Mouse (Mus musculus) spleen, postnatal 36 days (tissue): ENCODE measurements around the gene Runx2.

ENCODE experiments used
- DNase-seq, 2 experiments: peaks; one replicate each; pipeline ENCODE4 v3.0.0; 2022; ENCODE audit warnings: low spot score in 2 of 2, mixed read lengths in 1 of 2

The Runx2 gene

GRCm38 (mm10) chr17:44714116-44714515 is 100.5 kb downstream of the Runx2 start:
- no peak for DNase-seq

GRCm38 (mm10) chr17:44713404-44713803 is 101.2 kb downstream of the Runx2 start:
- no peak for DNase-seq

- DNase-seq, result peak; percentile 17 to 49
These were observed 104.9 kb downstream of the Runx2 start for GRCm38 (mm10) chr17:44709516-44710252.

GRCm38 (mm10) chr17:44707956-44708355 is 106.6 kb downstream of the Runx2 start:
- DNase-seq, result no peak

GRCm38 (mm10) chr17:44706531-44706930 is 108.1 kb downstream of the Runx2 start:
- no peak for DNase-seq

DNA sequence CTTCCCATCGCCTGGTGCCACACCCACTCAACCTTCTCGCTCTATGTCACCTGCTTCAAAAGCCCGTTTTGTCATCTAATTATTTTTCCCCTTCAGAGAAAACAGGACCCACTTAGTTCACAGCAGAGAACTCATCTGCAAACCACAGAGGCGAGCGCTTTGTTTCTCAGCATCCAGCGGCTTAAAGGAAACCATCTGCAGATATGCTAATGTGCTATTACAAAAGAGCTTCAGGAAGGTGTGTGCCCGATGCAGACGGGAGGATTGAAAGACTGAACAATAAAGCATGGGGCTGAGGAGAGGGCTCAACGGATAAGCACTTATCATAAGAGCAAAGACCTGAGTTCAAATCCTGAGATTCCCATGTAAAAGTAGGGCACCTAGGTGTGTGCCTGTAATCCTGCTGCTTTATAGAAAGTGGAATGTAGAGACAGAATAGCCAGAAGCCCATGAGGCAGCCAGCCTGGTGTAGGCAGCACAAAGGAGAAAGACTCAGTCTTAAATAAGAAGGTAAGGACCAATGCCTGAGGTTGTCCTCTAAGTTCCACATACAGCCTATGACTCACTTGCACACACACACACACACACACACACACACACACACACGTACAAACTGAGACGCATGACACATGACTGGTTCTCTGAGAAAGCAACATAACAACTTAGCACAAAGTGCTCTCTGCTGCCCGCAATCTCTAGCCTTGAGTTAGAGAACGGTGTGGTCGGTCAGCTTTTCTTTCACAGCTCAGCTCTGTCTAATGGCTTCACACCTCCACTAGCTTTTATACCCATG is 111.9 kb downstream of the Runx2 start:
- no peak for DNase-seq

- DNase-seq, result no peak
These were observed 113.1 kb downstream of the Runx2 start for GRCm38 (mm10) chr17:44701531-44701930.

GRCm38 (mm10) chr17:44700326-44700725 is 114.3 kb downstream of the Runx2 start:
- no peak for DNase-seq

GRCm38 (mm10) chr17:44697053-44697452 is 117.5 kb downstream of the Runx2 start:
- no peak for DNase-seq

- no peak for DNase-seq
These were observed 121.0 kb downstream of the Runx2 start for GRCm38 (mm10) chr17:44693552-44693951.

DNA sequence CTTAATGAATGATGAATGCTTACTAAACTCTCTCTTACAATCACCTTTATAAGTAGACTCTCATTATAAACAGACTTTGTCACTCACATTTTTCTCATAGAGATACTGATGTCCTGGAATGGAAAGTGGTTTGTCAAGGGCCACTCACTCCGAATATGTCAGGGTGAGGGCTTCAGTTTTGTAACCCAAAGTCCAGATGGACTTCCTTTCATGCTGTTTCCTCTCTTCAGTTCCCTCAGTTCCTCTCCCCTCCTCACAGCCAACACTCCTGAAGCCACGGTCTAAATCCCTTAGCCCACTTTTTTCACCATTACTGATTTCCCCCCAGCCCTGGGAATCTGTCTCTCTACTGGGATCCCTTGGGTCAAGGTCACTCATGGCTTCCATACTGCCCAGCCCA is 123.1 kb downstream of the Runx2 start:
- DNase-seq, result no peak

DNA sequence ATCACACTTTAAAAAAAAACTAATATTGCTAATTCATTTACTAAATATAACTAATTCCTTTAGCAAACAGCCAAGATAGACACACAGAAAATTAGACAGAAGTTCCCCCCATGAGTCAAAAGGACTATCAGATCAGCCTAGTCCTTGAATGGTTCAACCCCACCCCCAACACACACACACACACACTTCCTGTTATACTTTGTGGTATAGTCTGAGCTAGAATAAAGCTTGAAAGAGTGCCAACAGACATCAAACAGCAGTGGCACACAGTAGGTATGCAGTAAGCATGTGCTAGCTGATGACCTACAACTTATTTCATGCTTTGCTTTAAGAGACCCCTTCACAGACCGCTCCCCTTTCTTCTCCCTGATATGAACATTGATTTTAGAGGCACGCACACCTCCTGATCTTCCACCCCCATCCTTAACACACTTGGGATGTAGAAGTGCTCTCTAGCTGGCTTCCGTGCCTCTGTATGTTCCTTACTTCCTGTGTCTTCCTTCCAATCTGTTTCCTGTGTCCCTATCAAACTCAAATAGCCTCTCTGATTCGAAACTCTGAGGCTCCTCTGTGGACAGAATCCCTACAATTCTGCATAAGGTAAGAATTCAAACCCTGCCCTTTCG is 124.1 kb downstream of the Runx2 start:
- peak; percentile 27 to 42 for DNase-seq

DNA sequence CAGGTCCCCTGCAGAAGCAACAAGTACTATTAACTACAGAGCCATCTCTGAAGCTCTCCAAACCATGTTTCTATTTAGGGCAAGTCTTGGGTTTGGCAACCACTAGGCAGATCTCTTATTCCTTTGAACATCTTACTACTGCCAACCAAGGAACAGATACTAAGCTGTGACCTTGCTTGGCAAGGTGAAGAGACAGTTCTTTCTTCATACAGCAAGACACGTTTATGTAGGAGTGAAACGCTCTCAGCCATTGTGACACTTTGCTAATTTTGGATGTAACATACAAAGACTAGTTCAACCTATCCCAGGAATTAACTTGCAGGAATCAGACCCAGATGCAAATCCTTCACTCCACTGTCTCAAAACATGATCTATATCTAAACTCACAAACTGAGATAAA is 126.3 kb downstream of the Runx2 start:
- DNase-seq, result no peak

GRCm38 (mm10) chr17:44685514-44685913 is 129.1 kb downstream of the Runx2 start:
- DNase-seq, result no peak

GRCm38 (mm10) chr17:44683026-44683425 is 131.6 kb downstream of the Runx2 start:
- no peak for DNase-seq

- no peak for DNase-seq
These were observed 136.8 kb downstream of the Runx2 start for GRCm38 (mm10) chr17:44677782-44678181.

GRCm38 (mm10) chr17:44672806-44673205 is 141.8 kb downstream of the Runx2 start:
- DNase-seq, result peak; percentile 38 to 60

DNA sequence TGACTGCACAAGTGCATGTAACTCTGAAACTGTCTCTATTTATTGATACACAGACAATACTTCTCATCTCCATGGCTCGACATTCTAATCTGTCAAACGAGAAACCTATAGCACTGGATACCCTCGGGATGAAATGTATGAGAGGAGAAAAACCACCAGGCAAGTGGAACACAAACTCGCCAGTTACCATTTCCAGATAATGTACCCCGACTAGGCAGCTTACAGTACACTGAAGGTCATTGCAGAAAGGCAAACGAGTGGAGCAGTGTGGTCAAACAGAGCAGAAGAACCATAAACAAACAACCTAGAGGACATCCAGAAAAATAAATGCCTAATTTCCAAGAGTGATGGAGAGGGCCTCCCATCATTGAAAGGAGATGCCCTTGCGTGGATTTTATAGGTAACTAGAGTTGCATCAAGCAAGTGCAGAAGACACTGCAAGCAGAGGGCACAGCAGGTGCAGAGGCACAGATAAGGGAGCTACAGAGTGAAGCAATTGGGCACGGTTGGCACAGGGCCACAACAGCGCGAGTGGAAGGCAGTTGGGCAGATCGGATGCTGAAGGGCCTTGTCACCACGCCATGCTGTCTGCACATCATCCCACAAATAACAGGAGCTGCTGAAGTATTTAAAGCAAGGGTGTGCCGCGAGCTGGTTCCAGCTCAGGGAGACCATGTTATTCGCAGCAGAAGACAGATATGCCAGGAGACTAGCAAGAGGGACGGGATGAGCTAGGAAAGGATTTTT is 142.5 kb downstream of the Runx2 start:
- DNase-seq, result peak; percentile 79 to 89

DNA sequence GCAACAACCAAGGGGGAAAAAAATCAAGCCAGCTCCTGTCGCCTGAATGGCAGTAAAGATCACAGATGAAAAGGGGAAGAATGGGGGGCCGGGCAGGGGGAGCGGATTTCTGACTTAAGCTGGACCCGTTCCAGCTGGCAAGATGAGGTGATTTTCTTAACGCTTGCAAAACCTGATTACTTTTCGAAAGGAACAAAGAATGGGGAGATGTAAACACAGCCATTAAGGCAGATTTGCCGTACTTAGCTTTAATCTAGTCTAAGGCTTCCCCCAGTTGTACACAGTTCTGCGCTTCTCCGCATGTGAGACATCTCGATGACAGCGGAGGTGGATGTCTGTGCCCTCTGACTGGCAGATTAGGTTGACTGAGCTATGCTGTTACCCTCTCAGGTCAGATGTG is 144.6 kb downstream of the Runx2 start:
- no peak for DNase-seq

DNA sequence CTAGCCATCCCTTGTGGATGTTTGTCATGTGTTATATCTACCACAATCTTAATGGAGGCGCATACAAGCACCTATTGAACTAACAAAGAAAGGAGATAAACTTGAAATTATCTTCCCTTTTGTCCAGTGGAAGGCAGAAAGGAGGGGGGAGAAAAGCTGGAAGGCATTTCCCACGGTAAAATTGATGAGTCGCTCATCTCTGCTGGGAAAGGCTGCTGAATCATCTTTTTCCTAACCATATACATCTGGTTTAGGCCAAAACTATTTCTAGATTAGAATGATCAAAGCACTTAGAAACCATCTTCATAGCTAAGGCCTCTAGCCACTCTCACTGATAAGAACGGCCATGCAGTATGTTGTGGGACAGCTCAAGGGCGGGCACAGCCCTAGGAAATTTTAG is 147.3 kb downstream of the Runx2 start:
- DNase-seq, result no peak

DNA sequence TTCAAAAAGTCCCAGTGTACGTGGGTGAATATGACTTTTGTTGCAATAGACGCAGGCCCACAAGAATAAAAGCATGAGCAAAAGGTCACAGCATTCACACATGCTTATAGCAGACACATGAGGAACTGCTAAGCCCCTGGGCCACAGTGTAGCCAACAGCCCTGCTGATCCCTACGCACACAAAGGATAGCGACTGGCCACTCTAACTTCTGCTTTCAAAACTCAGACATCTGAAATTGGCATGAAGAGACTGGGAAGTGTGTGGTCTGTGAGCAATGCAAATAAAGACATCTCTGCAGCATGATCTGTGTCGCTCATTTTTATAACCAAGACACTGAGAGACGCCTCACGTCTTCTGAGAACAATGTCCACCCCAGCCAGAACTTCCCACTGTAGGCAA is 150.7 kb downstream of the Runx2 start:
- peak in 1 of 2 experiments; percentile 9 for DNase-seq

DNA sequence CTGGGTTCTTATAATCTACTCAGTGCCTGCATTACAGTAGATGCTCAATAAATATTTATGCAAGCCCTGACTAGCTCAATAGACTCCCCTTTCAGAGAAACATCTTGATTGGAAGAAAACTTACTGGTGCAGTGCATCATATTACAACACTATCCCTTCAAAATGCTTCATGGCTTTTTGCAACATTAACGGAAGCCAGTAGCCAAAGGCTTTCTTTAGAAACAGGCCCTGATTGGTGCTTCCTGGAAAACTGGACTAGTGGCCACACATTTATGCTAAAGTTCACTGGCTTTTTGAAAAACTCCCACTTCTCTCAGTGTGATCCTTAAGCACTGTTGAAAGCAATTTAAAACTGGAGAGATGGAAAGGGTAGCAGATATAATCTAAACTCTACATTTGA is 151.4 kb downstream of the Runx2 start:
- no peak for DNase-seq
